Mouse (Mus musculus): ENCODE measurements around the gene Dclk2. TPM values are rescaled to one million over a fixed set of nuclear protein-coding genes. Genes with fewer than 3 reads are reported as not detected.

The Dclk2 gene
- total RNA-seq, 2 experiments from 2014 or later, result 109 to 112 TPM

GRCm38 (mm10) chr3:86887512-86887911 is 33.1 kb downstream of the Dclk2 start:
- no peak for DNase-seq

- DNase-seq, result no peak
These were observed 35.5 kb downstream of the Dclk2 start for GRCm38 (mm10) chr3:86885180-86885579.

GRCm38 (mm10) chr3:86884481-86884880 is 36.2 kb downstream of the Dclk2 start:
- DNase-seq, result no peak

GRCm38 (mm10) chr3:86883985-86884384 is 36.7 kb downstream of the Dclk2 start:
- no peak for DNase-seq

GRCm38 (mm10) chr3:86875912-86876311 is 44.7 kb downstream of the Dclk2 start:
- no peak for DNase-seq

- DNase-seq, result no peak
These were observed 47.5 kb downstream of the Dclk2 start for GRCm38 (mm10) chr3:86873092-86873600.

- no peak for DNase-seq
These were observed 49.7 kb downstream of the Dclk2 start for GRCm38 (mm10) chr3:86870952-86871351.

GRCm38 (mm10) chr3:86870411-86870810 is 50.2 kb downstream of the Dclk2 start:
- peak in 1 of 2 experiments; percentile 47 for DNase-seq

- DNase-seq, result no peak
These were observed 51.9 kb downstream of the Dclk2 start for GRCm38 (mm10) chr3:86868721-86869120.

- DNase-seq, result no peak
These were observed 57.2 kb downstream of the Dclk2 start for GRCm38 (mm10) chr3:86863327-86864008.

GRCm38 (mm10) chr3:86862939-86863311 is 57.7 kb downstream of the Dclk2 start:
- DNase-seq, result peak in 1 of 2 experiments; percentile 23

GRCm38 (mm10) chr3:86862245-86862938 is 58.3 kb downstream of the Dclk2 start:
- no peak for DNase-seq

- DNase-seq, result no peak
These were observed 60.9 kb downstream of the Dclk2 start for GRCm38 (mm10) chr3:86859791-86860190.

GRCm38 (mm10) chr3:86858699-86859098 is 62.0 kb downstream of the Dclk2 start:
- no peak for DNase-seq

- no peak for DNase-seq
These were observed 62.7 kb downstream of the Dclk2 start for GRCm38 (mm10) chr3:86857833-86858398.

GRCm38 (mm10) chr3:86852867-86853266 is 67.8 kb downstream of the Dclk2 start:
- DNase-seq, result no peak

GRCm38 (mm10) chr3:86851131-86851530 is 69.5 kb downstream of the Dclk2 start:
- DNase-seq, result no peak

- DNase-seq, result no peak
These were observed 70.1 kb downstream of the Dclk2 start for GRCm38 (mm10) chr3:86850394-86851030.

GRCm38 (mm10) chr3:86849337-86849736 is 71.3 kb downstream of the Dclk2 start:
- DNase-seq, result no peak

GRCm38 (mm10) chr3:86847536-86847935 is 73.1 kb downstream of the Dclk2 start:
- DNase-seq, result no peak

- no peak for DNase-seq
These were observed 74.6 kb downstream of the Dclk2 start for GRCm38 (mm10) chr3:86846036-86846435.

- no peak for DNase-seq
These were observed 75.1 kb downstream of the Dclk2 start for GRCm38 (mm10) chr3:86845578-86845977.

Data from layer of hippocampus, postnatal 36 days (tissue).